Mouse (Mus musculus): ENCODE results near the gene Cdk4. TPM values are rescaled to one million over a fixed set of nuclear protein-coding genes. Genes with fewer than 3 reads are reported as not detected.

Gene Cdk4
- polyA plus RNA-seq, 1 experiment: 141 TPM

DNA sequence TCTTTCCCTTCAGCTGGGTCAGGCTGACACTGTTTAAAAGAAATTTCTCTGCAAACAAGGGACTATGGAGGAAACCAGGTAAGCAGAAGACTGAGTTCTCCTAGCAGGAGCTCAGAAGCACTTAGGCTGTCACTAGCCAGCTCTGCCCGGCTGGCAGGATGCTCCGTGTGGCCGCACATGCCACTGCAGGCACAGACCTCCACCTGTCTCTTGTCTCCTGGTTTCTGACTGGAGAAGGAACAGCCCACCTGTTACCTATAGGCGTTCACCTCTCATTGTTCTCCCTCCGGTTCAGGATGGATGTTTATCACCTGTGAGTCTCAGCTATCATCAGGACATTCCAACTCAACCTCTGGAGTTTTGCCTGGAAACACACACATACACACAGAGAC is 20.6 kb downstream of the Cdk4 start:
- Histone ChIP-seq H3K27me3 (ENCODE audit: control insufficient read depth, insufficient read depth, low read length) (no peaks in the 10 kb centered on the region), H3K4me1 (ENCODE audit: control insufficient read depth, insufficient read depth, low read length) (peaks cover 20% of the 10 kb centered on the region), H3K4me3 (replicated peaks; ENCODE audit: insufficient read depth, low read depth, low read length) (no peak overlapping the region), H3K27ac (ENCODE audit: insufficient read depth, low read length) (no peak overlapping the region)
- TF ChIP-seq POLR2A (IDR thresholded peaks at IDR 0.05; ENCODE audit: borderline replicate concordance, insufficient read depth, low read length) (no peak), CTCF (IDR thresholded peaks at IDR 0.05; ENCODE audit: borderline replicate concordance, insufficient read depth, low read depth, low read length) (peak; percentile 55)
- WGBS: 11% methylated on average over 5 of the region's 5 CpGs
- peak in 1 of 2 experiments; percentile 45 for DNase-seq

GRCm38 (mm10) chr10:127085052-127085451 is 21.7 kb downstream of the Cdk4 start:
- peaks cover 20% of the 10 kb centered on the region for H3K4me1 ChIP-seq (ENCODE audit: control insufficient read depth, insufficient read depth, low read length)
- no peak for TF ChIP-seq POLR2A (IDR thresholded peaks at IDR 0.05; ENCODE audit: borderline replicate concordance, insufficient read depth, low read length)
- no peak for TF ChIP-seq CTCF (IDR thresholded peaks at IDR 0.05; ENCODE audit: borderline replicate concordance, insufficient read depth, low read depth, low read length)
- no peak overlapping the region for H3K4me3 ChIP-seq (replicated peaks; ENCODE audit: insufficient read depth, low read depth, low read length)
- 89% methylated on average over 9 of the region's 9 CpGs for WGBS
- no peak overlapping the region for H3K27ac ChIP-seq (ENCODE audit: insufficient read depth, low read length)
- H3K27me3 ChIP-seq (ENCODE audit: control insufficient read depth, insufficient read depth, low read length): no peaks in the 10 kb centered on the region
- DNase-seq: no peak

DNA sequence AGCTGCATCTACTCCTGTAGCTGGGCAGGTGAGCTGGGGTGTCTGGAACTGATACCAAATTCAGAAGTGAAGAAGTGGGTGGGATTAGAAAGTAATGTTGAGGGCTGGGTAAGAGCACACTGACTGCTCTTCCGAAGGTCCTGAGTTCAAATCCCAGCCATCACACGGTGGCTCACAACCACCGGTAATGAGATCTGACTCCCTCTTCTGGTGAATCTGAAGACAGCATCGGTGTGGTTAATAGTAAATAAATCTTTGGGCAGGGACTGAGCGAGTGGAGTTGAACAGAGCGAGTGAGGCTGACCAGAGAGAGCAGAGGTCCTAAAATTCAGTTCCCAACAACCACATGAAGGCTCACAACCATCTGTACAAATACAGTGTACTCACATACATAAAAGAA is 22.3 kb downstream of the Cdk4 start:
- DNase-seq: no peak
- Histone ChIP-seq H3K27ac (ENCODE audit: insufficient read depth, low read length) (no peak overlapping the region), H3K4me3 (replicated peaks; ENCODE audit: insufficient read depth, low read depth, low read length) (no peak overlapping the region), H3K4me1 (ENCODE audit: control insufficient read depth, insufficient read depth, low read length) (peaks cover 20% of the 10 kb centered on the region), H3K27me3 (ENCODE audit: control insufficient read depth, insufficient read depth, low read length) (no peaks in the 10 kb centered on the region)
- WGBS: 68% methylated on average over 6 of the region's 6 CpGs
- no peak; the same call in 1 of the 2 replicates for TF ChIP-seq CTCF (IDR thresholded peaks at IDR 0.05; ENCODE audit: borderline replicate concordance, insufficient read depth, low read depth, low read length)

DNA sequence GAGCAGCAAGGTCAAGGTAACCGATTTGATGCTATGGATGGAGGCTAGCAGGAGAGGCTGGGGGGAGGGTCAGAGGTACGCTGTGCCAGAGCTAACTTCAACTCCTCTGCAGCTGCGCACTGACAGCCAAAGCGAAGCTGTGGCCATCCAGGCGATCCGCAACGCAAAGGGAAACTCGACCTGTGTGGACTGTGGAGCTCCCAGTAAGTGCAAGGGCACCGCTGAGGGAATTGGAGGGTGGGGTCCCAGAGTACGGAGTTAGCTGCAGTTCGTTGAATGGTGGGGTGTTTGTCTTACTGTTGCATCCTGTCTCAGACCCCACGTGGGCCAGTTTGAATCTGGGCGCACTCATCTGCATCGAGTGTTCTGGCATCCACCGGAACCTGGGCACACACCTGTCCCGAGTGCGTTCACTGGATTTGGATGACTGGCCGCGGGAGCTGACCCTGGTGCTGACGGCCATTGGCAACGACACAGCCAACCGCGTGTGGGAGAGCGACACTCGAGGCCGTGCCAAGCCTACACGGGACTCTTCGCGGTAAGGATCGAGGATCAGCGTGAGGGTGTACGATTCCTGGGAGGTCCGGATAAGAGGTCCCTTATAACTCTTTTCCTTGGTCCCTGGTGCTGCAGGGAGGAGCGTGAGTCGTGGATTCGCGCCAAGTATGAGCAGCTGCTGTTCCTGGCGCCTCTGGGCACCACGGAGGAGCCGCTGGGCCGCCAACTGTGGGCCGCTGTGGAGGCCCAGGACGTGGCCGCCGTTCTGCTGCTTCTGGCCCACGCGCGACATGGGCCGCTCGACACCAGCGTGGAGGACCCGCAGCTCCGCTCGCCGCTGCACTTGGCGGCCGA is 27.5 kb downstream of the Cdk4 start:
- peak in 1 of 2 experiments; percentile 54 for DNase-seq
- 39% methylated on average over 57 of the region's 57 CpGs for WGBS
- H3K27ac ChIP-seq (ENCODE audit: insufficient read depth, low read length): no peak overlapping the region
- H3K27me3 ChIP-seq (ENCODE audit: control insufficient read depth, insufficient read depth, low read length): no peaks in the 10 kb centered on the region
- H3K4me3 ChIP-seq (replicated peaks; ENCODE audit: insufficient read depth, low read depth, low read length): no peak overlapping the region
- H3K4me1 ChIP-seq (ENCODE audit: control insufficient read depth, insufficient read depth, low read length): peaks cover 28% of the 10 kb centered on the region
- TF ChIP-seq POLR2A (IDR thresholded peaks at IDR 0.05; ENCODE audit: borderline replicate concordance, insufficient read depth, low read length) (no peak), CTCF (IDR thresholded peaks at IDR 0.05; ENCODE audit: borderline replicate concordance, insufficient read depth, low read depth, low read length) (no peak)

- H3K27ac ChIP-seq (ENCODE audit: insufficient read depth, low read length): no peak overlapping the region
- H3K4me1 ChIP-seq (ENCODE audit: control insufficient read depth, insufficient read depth, low read length): peaks cover 28% of the 10 kb centered on the region
- TF ChIP-seq POLR2A (IDR thresholded peaks at IDR 0.05; ENCODE audit: borderline replicate concordance, insufficient read depth, low read length): no peak
- TF ChIP-seq CTCF (IDR thresholded peaks at IDR 0.05; ENCODE audit: borderline replicate concordance, insufficient read depth, low read depth, low read length): no peak
- peak in 1 of 2 experiments; percentile 52 for DNase-seq
- no peak overlapping the region for H3K4me3 ChIP-seq (replicated peaks; ENCODE audit: insufficient read depth, low read depth, low read length)
- 45% methylated on average over 50 of the region's 51 CpGs for WGBS
- no peaks in the 10 kb centered on the region for H3K27me3 ChIP-seq (ENCODE audit: control insufficient read depth, insufficient read depth, low read length)
These were observed 28.4 kb downstream of the Cdk4 start for GRCm38 (mm10) chr10:127091507-127092396.

GRCm38 (mm10) chr10:127092742-127093141 is 29.4 kb downstream of the Cdk4 start:
- H3K4me1 ChIP-seq (ENCODE audit: control insufficient read depth, insufficient read depth, low read length): peaks cover 28% of the 10 kb centered on the region
- H3K27ac ChIP-seq (ENCODE audit: insufficient read depth, low read length): no peak overlapping the region
- WGBS: 52% methylated on average over 4 of the region's 4 CpGs
- no peak overlapping the region for H3K4me3 ChIP-seq (replicated peaks; ENCODE audit: insufficient read depth, low read depth, low read length)
- no peak for DNase-seq
- H3K27me3 ChIP-seq (ENCODE audit: control insufficient read depth, insufficient read depth, low read length): no peaks in the 10 kb centered on the region
- TF ChIP-seq CTCF (IDR thresholded peaks at IDR 0.05; ENCODE audit: borderline replicate concordance, insufficient read depth, low read depth, low read length) (no peak), POLR2A (IDR thresholded peaks at IDR 0.05; ENCODE audit: borderline replicate concordance, insufficient read depth, low read length) (no peak)

DNA sequence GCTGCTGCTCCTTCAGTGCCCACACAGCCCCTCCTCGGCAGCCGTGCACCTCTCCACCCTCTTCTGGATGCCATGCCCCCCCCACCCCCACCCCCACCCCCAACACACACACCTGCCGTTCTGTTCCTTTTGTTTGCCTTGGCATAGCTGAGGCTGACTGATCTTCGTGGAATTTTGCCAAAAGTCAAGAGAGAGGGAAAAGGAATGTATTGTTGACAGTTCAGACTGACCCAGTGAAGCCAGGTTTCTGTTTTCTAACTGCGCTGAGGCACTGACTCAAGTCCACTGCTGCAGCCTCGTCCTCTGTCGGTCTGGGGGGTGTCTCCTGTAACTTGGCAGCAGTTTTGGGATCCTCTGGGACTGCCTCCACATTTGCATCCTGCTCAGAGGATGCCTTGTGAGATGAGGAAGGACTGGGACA is 31.1 kb downstream of the Cdk4 start:
- H3K27ac ChIP-seq (ENCODE audit: insufficient read depth, low read length): peak overlapping the region; percentile 74

More for the DNA sequence above, 31.1 kb downstream of the Cdk4 start:
- WGBS: 3% methylated on average over 7 of the region's 7 CpGs
- Histone ChIP-seq H3K4me1 (ENCODE audit: control insufficient read depth, insufficient read depth, low read length) (peaks cover 28% of the 10 kb centered on the region), H3K27me3 (ENCODE audit: control insufficient read depth, insufficient read depth, low read length) (no peaks in the 10 kb centered on the region), H3K4me3 (replicated peaks; ENCODE audit: insufficient read depth, low read depth, low read length) (no peak overlapping the region)
- peak; percentile 59 to 68 for DNase-seq
- TF ChIP-seq POLR2A (IDR thresholded peaks at IDR 0.05; ENCODE audit: borderline replicate concordance, insufficient read depth, low read length) (peak; percentile 19; the same call in 1 of the 2 replicates), CTCF (IDR thresholded peaks at IDR 0.05; ENCODE audit: borderline replicate concordance, insufficient read depth, low read depth, low read length) (no peak)

Measured in cerebellum, adult 2 months (tissue).